Mouse (Mus musculus): ENCODE measurements around the gene Tmbim7.

DNA sequence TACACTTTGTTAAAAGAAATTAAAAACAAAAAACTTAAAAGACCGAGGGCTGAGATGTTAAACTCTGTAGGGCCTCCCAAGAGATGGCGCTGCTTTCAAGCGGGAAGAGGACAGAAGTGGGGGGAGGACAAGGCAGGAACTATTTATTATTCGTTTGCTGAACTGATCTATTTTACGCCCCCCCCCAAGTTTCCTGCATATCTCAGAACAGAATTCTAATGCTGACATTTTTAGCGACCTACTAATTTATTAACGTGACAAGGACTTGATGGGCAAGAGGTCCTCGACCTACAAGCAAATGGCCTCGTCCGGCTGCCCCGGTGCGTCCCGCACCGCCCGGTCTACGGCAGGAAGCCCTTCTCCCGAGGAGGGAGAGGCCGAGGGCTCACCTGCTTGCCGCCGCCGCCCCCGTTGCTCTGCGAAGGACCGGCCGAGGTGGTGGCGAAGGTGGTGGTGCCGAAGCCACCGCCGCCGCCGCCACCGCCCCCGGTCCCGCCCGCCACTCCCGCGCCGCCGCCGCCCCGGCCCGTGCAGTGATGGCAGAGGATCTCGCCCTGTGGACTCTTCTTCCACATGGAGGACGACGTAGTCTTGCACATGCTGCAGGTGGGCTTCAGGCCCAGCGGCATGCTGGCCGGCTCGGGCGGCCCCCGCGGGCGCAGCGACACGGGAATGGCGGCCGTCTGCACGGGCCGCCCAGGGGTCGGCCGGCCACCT is 3.8 kb upstream of the Tmbim7 start:
- TF ChIP-seq CTCF (IDR thresholded peaks at IDR 0.05; ENCODE audit: low read depth, low read length) (peak; percentile 69), POLR2A (IDR thresholded peaks at IDR 0.05; ENCODE audit: borderline replicate concordance, low read depth, low read length) (no peak)

Measured in bone marrow macrophage, adult 2 months (primary cell).